Mouse (Mus musculus) hindbrain, embryonic 14.5 days (tissue): ENCODE results near the gene Creb3. TPM values are rescaled to one million over a fixed set of nuclear protein-coding genes. Genes with fewer than 3 reads are reported as not detected.

Experiments
- ATAC-seq: fragments of 200-750 bp; cut with Nextera tagmentation; 2 replicates; pipeline ENCODE4 v1.8.0; 2017; ENCODE audit warnings: moderate number of reproducible peaks, mild to moderate bottlenecking, moderate TSS enrichment, moderate library complexity; ENCODE audit not compliant: low FRiP score
- DNase-seq: peaks from one replicate; pipeline ENCODE4 v3.0.0-alpha.2; 2015; ENCODE audit warnings: low spot score
- H3K27ac ChIP-seq: fragments of 300-500 bp; sonication (generic); 2 replicates; pipeline ENCODE4 v1.5.1; 2014; ENCODE audit warnings: mild to moderate bottlenecking, moderate library complexity
- H3K27me3 ChIP-seq: fragments of 300-500 bp; sonication (generic); 2 replicates; pipeline ENCODE4 v1.6.1; 2014; ENCODE audit warnings: mild to moderate bottlenecking, low read length, mixed read lengths; ENCODE audit not compliant: control insufficient read depth, insufficient read depth
- H3K36me3 ChIP-seq: fragments of 300-500 bp; sonication (generic); replicated peaks from 2 replicates; pipeline ENCODE4 v1.6.1; 2014; ENCODE audit not compliant: control insufficient read depth, insufficient read depth
- H3K4me1 ChIP-seq: fragments of 300-500 bp; sonication (generic); replicated peaks from 2 replicates; pipeline ENCODE4 v1.6.1; 2014; ENCODE audit warnings: antibody characterized with exemption, low read length, mixed read lengths; ENCODE audit not compliant: control insufficient read depth, insufficient read depth
- H3K4me2 ChIP-seq: fragments of 300-500 bp; sonication (generic); replicated peaks from 2 replicates; pipeline ENCODE4 v1.6.1; 2014; ENCODE audit warnings: mild to moderate bottlenecking, moderate library complexity
- H3K4me3 ChIP-seq: fragments of 300-500 bp; sonication (generic); replicated peaks from 2 replicates; pipeline ENCODE4 v1.5.1; 2014; ENCODE audit warnings: mild to moderate bottlenecking, low read length
- H3K9ac ChIP-seq: fragments of 300-500 bp; sonication (generic); 2 replicates; pipeline ENCODE4 v1.6.1; 2014
- H3K9me3 ChIP-seq: fragments of 300-500 bp; sonication (generic); 2 replicates; pipeline ENCODE4 v1.6.1; 2016; ENCODE audit warnings: low read length; ENCODE audit not compliant: control insufficient read depth
- WGBS: fragments of 180-500 bp; shearing (Covaris S2); extraction: QIAGEN DNeasy Blood & Tissue Kit; methylation state at CpG from one replicate; pipeline ENCODE4 v1.1.7; 2014; 5-methylcytosine and 5-hydroxymethylcytosine counted together
- polyA plus RNA-seq: library from polyadenylated mRNA; unstranded; fragments of >200 nt; fragmentation: Nextera tagmentation; extraction: Ambion mirVana; gene quantifications from 2 replicates; pipeline ENCODE4 v1.2.1, GENCODE M21; 2014

Gene Creb3
- polyA plus RNA-seq, 1 experiment from 2014 or later: 80.0 TPM

- Histone ChIP-seq H3K9me3 (no peaks in the 10 kb centered on the region), H3K27ac (peak overlapping the region; percentile 96), H3K27me3 (no peaks in the 10 kb centered on the region), H3K4me2 (peak overlapping the region; percentile 78), H3K4me1 (peaks cover 34% of the 10 kb centered on the region), H3K36me3 (peaks cover 48% of the 10 kb centered on the region), H3K9ac (peak overlapping the region; percentile 87), H3K4me3 (peak overlapping the region; percentile 81)
- WGBS: 8% methylated on average over 22 of the region's 22 CpGs
- peak; percentile 16; the same call in 1 of the 2 replicates for ATAC-seq
- no peak for DNase-seq
Observed at GRCm38 (mm10) chr4:43562769-43563600, 853 bp downstream of the Creb3 start.

- no peak overlapping the region for H3K27ac ChIP-seq
- 86% methylated on average over 4 of the region's 4 CpGs for WGBS
- ATAC-seq (no peak), DNase-seq (no peak)
- H3K36me3 ChIP-seq: peaks cover 53% of the 10 kb centered on the region
- no peaks in the 10 kb centered on the region for H3K27me3 ChIP-seq
- H3K9me3 ChIP-seq: no peaks in the 10 kb centered on the region
- peak overlapping the region; percentile 81 for H3K4me3 ChIP-seq
- peak overlapping the region; percentile 87; the same call in 1 of the 2 replicates for H3K9ac ChIP-seq
- H3K4me2 ChIP-seq: peak overlapping the region; percentile 78
- H3K4me1 ChIP-seq: peaks cover 28% of the 10 kb centered on the region
Observed at GRCm38 (mm10) chr4:43563601-43563875, 1.4 kb downstream of the Creb3 start.

GRCm38 (mm10) chr4:43564231-43564630 is 2.1 kb downstream of the Creb3 start:
- H3K9ac ChIP-seq: no peak overlapping the region
- 55% methylated on average over 2 of the region's 2 CpGs for WGBS

GRCm38 (mm10) chr4:43567140-43567539 is 5.0 kb downstream of the Creb3 start:
- no peak for ATAC-seq
- H3K9ac ChIP-seq: no peak overlapping the region
- 96% methylated on average over 9 of the region's 9 CpGs for WGBS
- H3K9me3 ChIP-seq: no peaks in the 10 kb centered on the region
- no peaks in the 10 kb centered on the region for H3K27me3 ChIP-seq
- no peak for DNase-seq
- peaks cover 14% of the 10 kb centered on the region for H3K4me1 ChIP-seq
- peaks cover 83% of the 10 kb centered on the region for H3K36me3 ChIP-seq
- H3K4me2 ChIP-seq: no peak overlapping the region
- H3K4me3 ChIP-seq: no peak overlapping the region
- no peak overlapping the region for H3K27ac ChIP-seq

More at GRCm38 (mm10) chr4:43564231-43564630, 2.1 kb downstream of the Creb3 start:
- no peak overlapping the region for H3K4me2 ChIP-seq
- H3K27ac ChIP-seq: no peak overlapping the region
- H3K4me3 ChIP-seq: no peak overlapping the region
- peaks cover 28% of the 10 kb centered on the region for H3K4me1 ChIP-seq
- H3K36me3 ChIP-seq: peaks cover 55% of the 10 kb centered on the region
- DNase-seq (no peak), ATAC-seq (no peak)
- H3K27me3 ChIP-seq: no peaks in the 10 kb centered on the region
- no peaks in the 10 kb centered on the region for H3K9me3 ChIP-seq

GRCm38 (mm10) chr4:43571395-43572045 is 9.4 kb downstream of the Creb3 start:
- H3K36me3 ChIP-seq: peaks cover 80% of the 10 kb centered on the region
- H3K4me2 ChIP-seq: no peak overlapping the region
- peaks cover 23% of the 10 kb centered on the region for H3K4me1 ChIP-seq
- no peak overlapping the region for H3K27ac ChIP-seq
- no peaks in the 10 kb centered on the region for H3K9me3 ChIP-seq
- DNase-seq (no peak), ATAC-seq (no peak)
- no peak overlapping the region for H3K9ac ChIP-seq
- 88% methylated on average over 6 of the region's 6 CpGs for WGBS
- no peak overlapping the region for H3K4me3 ChIP-seq
- H3K27me3 ChIP-seq: no peaks in the 10 kb centered on the region

GRCm38 (mm10) chr4:43573561-43573960 is 11.4 kb downstream of the Creb3 start:
- no peak overlapping the region for H3K9ac ChIP-seq
- ATAC-seq: no peak
- peaks cover 38% of the 10 kb centered on the region for H3K4me1 ChIP-seq
- no peak overlapping the region for H3K4me2 ChIP-seq
- WGBS: 93% methylated on average over 4 of the region's 4 CpGs
- no peaks in the 10 kb centered on the region for H3K9me3 ChIP-seq
- no peak overlapping the region for H3K27ac ChIP-seq
- H3K27me3 ChIP-seq: no peaks in the 10 kb centered on the region
- no peak overlapping the region for H3K4me3 ChIP-seq
- DNase-seq: no peak
- peaks cover 60% of the 10 kb centered on the region for H3K36me3 ChIP-seq

- DNase-seq (no peak), ATAC-seq (no peak)
Observed at GRCm38 (mm10) chr4:43575356-43575755, 13.2 kb downstream of the Creb3 start.

GRCm38 (mm10) chr4:43577237-43577881 is 15.2 kb downstream of the Creb3 start:
- 52% methylated on average over 8 of the region's 8 CpGs for WGBS
- no peak for ATAC-seq
- peaks cover 48% of the 10 kb centered on the region for H3K4me1 ChIP-seq

More at GRCm38 (mm10) chr4:43575356-43575755, 13.2 kb downstream of the Creb3 start:
- Histone ChIP-seq H3K4me1 (peaks cover 48% of the 10 kb centered on the region), H3K9ac (peak overlapping the region; percentile 9; the same call in 1 of the 2 replicates), H3K4me3 (no peak overlapping the region), H3K9me3 (no peaks in the 10 kb centered on the region), H3K4me2 (peak overlapping the region; percentile 98), H3K27ac (no peak overlapping the region), H3K36me3 (peaks cover 42% of the 10 kb centered on the region), H3K27me3 (no peaks in the 10 kb centered on the region)
- 53% methylated on average over 2 of the region's 2 CpGs for WGBS

More at GRCm38 (mm10) chr4:43577237-43577881, 15.2 kb downstream of the Creb3 start:
- Histone ChIP-seq H3K27me3 (no peaks in the 10 kb centered on the region), H3K36me3 (peaks cover 40% of the 10 kb centered on the region), H3K27ac (no peak overlapping the region), H3K9ac (peak overlapping the region; percentile 89), H3K4me3 (peak overlapping the region; percentile 94), H3K9me3 (no peaks in the 10 kb centered on the region), H3K4me2 (peak overlapping the region; percentile 98)
- DNase-seq: no peak
